Mouse (Mus musculus) adrenal gland, adult 2 months (tissue): ENCODE measurements around the gene Snf8. TPM values are rescaled to one million over a fixed set of nuclear protein-coding genes. Genes with fewer than 3 reads are reported as not detected.

ENCODE experiments used
- DNase-seq: peaks from one replicate; pipeline ENCODE4 v3.0.0; 2021
- polyA plus RNA-seq: library from polyadenylated mRNA; depleted of rRNA; stranded (reverse); fragments of >200 nt; gene quantifications from 2 replicates; pipeline ENCODE4 v1.2.3, GENCODE M21; 2012; rRNA removed
- total RNA-seq, 2 experiments: library from RNA; stranded (reverse); gene quantifications; 2 replicates each; pipeline ENCODE4 v1.2.3; 2021

Snf8 gene
- total and polyA plus RNA-seq, 3 experiments = 11.3 to 92.8 (median 79.5) TPM

GRCm38 (mm10) chr11:96073295-96073993 is 38.8 kb downstream of the Snf8 start:
- no peak for DNase-seq

- DNase-seq = peak; percentile 33
Measured at GRCm38 (mm10) chr11:96074351-96075176, 39.9 kb downstream of the Snf8 start.

- DNase-seq = no peak
Measured at GRCm38 (mm10) chr11:96075177-96075508, 40.5 kb downstream of the Snf8 start.

GRCm38 (mm10) chr11:96075509-96076220 is 41.0 kb downstream of the Snf8 start, which contains the start of gene Atp5g1:
Atp5g1 (minus strand) TSS chr11:96075670.
- DNase-seq = peak; percentile 99

GRCm38 (mm10) chr11:96076221-96077105 is 41.8 kb downstream of the Snf8 start:
- peak; percentile 32 for DNase-seq

- no peak for DNase-seq
Measured at GRCm38 (mm10) chr11:96080736-96081135, 46.1 kb downstream of the Snf8 start.

- DNase-seq = peak; percentile 35
Measured at GRCm38 (mm10) chr11:96082682-96083081, 48.0 kb downstream of the Snf8 start.

- DNase-seq = no peak
Measured at GRCm38 (mm10) chr11:96087981-96088380, 53.3 kb downstream of the Snf8 start.

GRCm38 (mm10) chr11:96091073-96091472 is 56.4 kb downstream of the Snf8 start:
- peak; percentile 33 for DNase-seq

- no peak for DNase-seq
Measured at GRCm38 (mm10) chr11:96092674-96093291, 58.1 kb downstream of the Snf8 start.

GRCm38 (mm10) chr11:96093361-96093760 is 58.7 kb downstream of the Snf8 start:
- peak; percentile 51 for DNase-seq

Other genes with a start within 250 kb of the Snf8 start
- gene Phospho1, start 210.4 kb upstream of the Snf8 start, total RNA-seq = 100 to 1,000 TPM; 179 to 254 TPM
- gene Phospho1, start 210.4 kb upstream of the Snf8 start, polyA plus RNA-seq = 431 and 453 TPM in 2 replicates
- gene Gngt2, start 197.7 kb upstream of the Snf8 start, total RNA-seq = 10 to 100 TPM; 21.4 to 30.4 TPM
- 1.3 and 1.4 TPM in 2 replicates for gene Gngt2, start 197.7 kb upstream of the Snf8 start, polyA plus RNA-seq
- 10 to 100 TPM; 11.9 to 12.3 TPM for gene Abi3, start 192.4 kb upstream of the Snf8 start, total RNA-seq
- 55.2 and 62.6 TPM in 2 replicates for gene Abi3, start 192.4 kb upstream of the Snf8 start, polyA plus RNA-seq
- not detected for gene B4galnt2, start 120.0 kb upstream of the Snf8 start, total RNA-seq
- 0.06 TPM in 1 of 2 replicates, not detected in the other for gene B4galnt2, start 120.0 kb upstream of the Snf8 start, polyA plus RNA-seq
- gene Igf2bp1, start 28.9 kb upstream of the Snf8 start, total RNA-seq = under 1 TPM; 0.59 to 0.95 TPM
- 0.10 and 0.19 TPM in 2 replicates for gene Igf2bp1, start 28.9 kb upstream of the Snf8 start, polyA plus RNA-seq
- not detected for gene Gip, start 10.3 kb upstream of the Snf8 start, total RNA-seq
- not detected in 2 replicates for gene Gip, start 10.3 kb upstream of the Snf8 start, polyA plus RNA-seq
- gene Ube2z, start 30.5 kb downstream of the Snf8 start, total RNA-seq = 10 to 100 TPM; 45.3 to 46.5 TPM
- 17.0 and 20.7 TPM in 2 replicates for gene Ube2z, start 30.5 kb downstream of the Snf8 start, polyA plus RNA-seq
- 100 to 1,000 TPM; 240 to 384 TPM for gene Atp5g1, start 40.8 kb downstream of the Snf8 start, total RNA-seq
- gene Atp5g1, start 40.8 kb downstream of the Snf8 start, polyA plus RNA-seq = 484 and 733 TPM in 2 replicates
- not detected for gene Calcoco2, start 77.1 kb downstream of the Snf8 start, total RNA-seq
- gene Calcoco2, start 77.1 kb downstream of the Snf8 start, polyA plus RNA-seq = not detected in 2 replicates
- not detected for gene Ttll6, start 98.9 kb downstream of the Snf8 start, total RNA-seq
- gene Ttll6, start 98.9 kb downstream of the Snf8 start, polyA plus RNA-seq = 0.03 TPM in 1 of 2 replicates, not detected in the other
- not detected for gene Hoxb13, start 159.4 kb downstream of the Snf8 start, total RNA-seq
- gene Hoxb13, start 159.4 kb downstream of the Snf8 start, polyA plus RNA-seq = not detected in 2 replicates
- 100 to 1,000 TPM; 183 to 377 TPM for gene Hoxb9, start 236.6 kb downstream of the Snf8 start, total RNA-seq
- 156 and 180 TPM in 2 replicates for gene Hoxb9, start 236.6 kb downstream of the Snf8 start, polyA plus RNA-seq
- gene Hoxb8, start 247.0 kb downstream of the Snf8 start, total RNA-seq = 10 to 100 TPM; 67.3 to 93.9 TPM
- 357 and 428 TPM in 2 replicates for gene Hoxb8, start 247.0 kb downstream of the Snf8 start, polyA plus RNA-seq